Mouse (Mus musculus): Measurements from ENCODE around the gene Zfp59. TPM values are rescaled to one million over a fixed set of nuclear protein-coding genes. Genes with fewer than 3 reads are reported as not detected.

The Zfp59 gene
- polyA plus RNA-seq, 1 experiment from 2014 or later, result 4.5 TPM

- no peak for ATAC-seq
- H3K4me2 ChIP-seq (replicated peaks; ENCODE audit: low read depth, low read length), result no peak overlapping the region
- no peak overlapping the region for H3K9ac ChIP-seq (replicated peaks; ENCODE audit: low read depth)
- H3K4me3 ChIP-seq (ENCODE audit: low read depth, low read length), result no peak overlapping the region
- H3K36me3 ChIP-seq (ENCODE audit: insufficient read depth, low read length), result no peaks in the 10 kb centered on the region
- WGBS, result 80% methylated on average over 2 of the region's 2 CpGs
- DNase-seq (ENCODE audit: low spot score), result no peak
- no peaks in the 10 kb centered on the region for H3K27me3 ChIP-seq (replicated peaks; ENCODE audit: insufficient read depth, low read length)
- H3K27ac ChIP-seq (ENCODE audit: low read length), result no peak overlapping the region
- H3K9me3 ChIP-seq (ENCODE audit: low read length), result no peaks in the 10 kb centered on the region
- TF ChIP-seq CTCF (IDR thresholded peaks at IDR 0.05) (no peak), EP300 (IDR thresholded peaks at IDR 0.05) (no peak)
- no peaks in the 10 kb centered on the region for H3K4me1 ChIP-seq (ENCODE audit: insufficient read depth, low read depth, low read length)
Observed at GRCm38 (mm10) chr7:27834131-27834530, 4.3 kb upstream of the Zfp59 start.

- TF ChIP-seq EP300 (IDR thresholded peaks at IDR 0.05) (no peak), CTCF (IDR thresholded peaks at IDR 0.05) (no peak)
- H3K9ac ChIP-seq (replicated peaks; ENCODE audit: low read depth), result peak overlapping the region; percentile 39
- no peaks in the 10 kb centered on the region for H3K4me1 ChIP-seq (ENCODE audit: insufficient read depth, low read depth, low read length)
- H3K4me2 ChIP-seq (replicated peaks; ENCODE audit: low read depth, low read length), result peak overlapping the region; percentile 62
- H3K27ac ChIP-seq (ENCODE audit: low read length), result peak overlapping the region; percentile 83
- H3K27me3 ChIP-seq (replicated peaks; ENCODE audit: insufficient read depth, low read length), result no peaks in the 10 kb centered on the region
- DNase-seq (ENCODE audit: low spot score) (peak; percentile 5), ATAC-seq (no peak)
- no peaks in the 10 kb centered on the region for H3K9me3 ChIP-seq (ENCODE audit: low read length)
- WGBS, result 21% methylated on average over 6 of the region's 6 CpGs
- peak overlapping the region; percentile 43 for H3K4me3 ChIP-seq (ENCODE audit: low read depth, low read length)
- no peaks in the 10 kb centered on the region for H3K36me3 ChIP-seq (ENCODE audit: insufficient read depth, low read length)
Observed at GRCm38 (mm10) chr7:27837896-27838295, 511 bp upstream of the Zfp59 start.

- no peak overlapping the region for H3K4me3 ChIP-seq (ENCODE audit: low read depth, low read length)
- no peak overlapping the region for H3K4me2 ChIP-seq (replicated peaks; ENCODE audit: low read depth, low read length)
- no peak overlapping the region for H3K27ac ChIP-seq (ENCODE audit: low read length)
Observed at GRCm38 (mm10) chr7:27839596-27839995, 1.2 kb downstream of the Zfp59 start.

GRCm38 (mm10) chr7:27840104-27840503, 1.7 kb downstream of the Zfp59 start:
- Histone ChIP-seq H3K4me2 (replicated peaks; ENCODE audit: low read depth, low read length) (no peak overlapping the region), H3K27me3 (replicated peaks; ENCODE audit: insufficient read depth, low read length) (no peaks in the 10 kb centered on the region), H3K36me3 (ENCODE audit: insufficient read depth, low read length) (no peaks in the 10 kb centered on the region), H3K27ac (ENCODE audit: low read length) (no peak overlapping the region), H3K9ac (replicated peaks; ENCODE audit: low read depth) (no peak overlapping the region), H3K4me1 (ENCODE audit: insufficient read depth, low read depth, low read length) (no peaks in the 10 kb centered on the region), H3K4me3 (ENCODE audit: low read depth, low read length) (no peak overlapping the region), H3K9me3 (ENCODE audit: low read length) (no peaks in the 10 kb centered on the region)
- WGBS, result 79% methylated on average over 6 of the region's 6 CpGs
- ATAC-seq, result no peak
- no peak for DNase-seq (ENCODE audit: low spot score)
- TF ChIP-seq EP300 (IDR thresholded peaks at IDR 0.05) (no peak), CTCF (IDR thresholded peaks at IDR 0.05) (no peak)

More at GRCm38 (mm10) chr7:27839596-27839995, 1.2 kb downstream of the Zfp59 start:
- TF ChIP-seq CTCF (IDR thresholded peaks at IDR 0.05) (no peak), EP300 (IDR thresholded peaks at IDR 0.05) (no peak)
- H3K9ac ChIP-seq (replicated peaks; ENCODE audit: low read depth), result no peak overlapping the region
- ATAC-seq (no peak), DNase-seq (ENCODE audit: low spot score) (no peak)
- no peaks in the 10 kb centered on the region for H3K27me3 ChIP-seq (replicated peaks; ENCODE audit: insufficient read depth, low read length)
- 91% methylated on average over 7 of the region's 7 CpGs for WGBS
- H3K36me3 ChIP-seq (ENCODE audit: insufficient read depth, low read length), result no peaks in the 10 kb centered on the region
- no peaks in the 10 kb centered on the region for H3K9me3 ChIP-seq (ENCODE audit: low read length)
- H3K4me1 ChIP-seq (ENCODE audit: insufficient read depth, low read depth, low read length), result no peaks in the 10 kb centered on the region

- no peaks in the 10 kb centered on the region for H3K27me3 ChIP-seq (replicated peaks; ENCODE audit: insufficient read depth, low read length)
- no peaks in the 10 kb centered on the region for H3K9me3 ChIP-seq (ENCODE audit: low read length)
- H3K27ac ChIP-seq (ENCODE audit: low read length), result no peak within 1 kb of the TSS
- H3K4me2 ChIP-seq (replicated peaks; ENCODE audit: low read depth, low read length), result no peak within 1 kb of the TSS
- TF ChIP-seq CTCF (IDR thresholded peaks at IDR 0.05), result no peak
- no peak for TF ChIP-seq EP300 (IDR thresholded peaks at IDR 0.05)
- H3K4me3 ChIP-seq (ENCODE audit: low read depth, low read length), result no peak within 1 kb of the TSS
- H3K9ac ChIP-seq (replicated peaks; ENCODE audit: low read depth), result no peak within 1 kb of the TSS
- no peak for DNase-seq (ENCODE audit: low spot score)
- ATAC-seq, result no peak
- H3K4me1 ChIP-seq (ENCODE audit: insufficient read depth, low read depth, low read length), result peaks cover 4% of the 10 kb centered on the region
- no peaks in the 10 kb centered on the region; the same call in 1 of the 2 replicates for H3K36me3 ChIP-seq (ENCODE audit: insufficient read depth, low read length)
- 97% methylated on average over 1 of the region's 1 CpGs for WGBS
Observed at GRCm38 (mm10) chr7:27857227-27857626, 18.8 kb downstream of the Zfp59 start, which contains the start of gene Zfp607a. TSS of gene Zfp607a (plus strand) at chr7:27857527.

DNA sequence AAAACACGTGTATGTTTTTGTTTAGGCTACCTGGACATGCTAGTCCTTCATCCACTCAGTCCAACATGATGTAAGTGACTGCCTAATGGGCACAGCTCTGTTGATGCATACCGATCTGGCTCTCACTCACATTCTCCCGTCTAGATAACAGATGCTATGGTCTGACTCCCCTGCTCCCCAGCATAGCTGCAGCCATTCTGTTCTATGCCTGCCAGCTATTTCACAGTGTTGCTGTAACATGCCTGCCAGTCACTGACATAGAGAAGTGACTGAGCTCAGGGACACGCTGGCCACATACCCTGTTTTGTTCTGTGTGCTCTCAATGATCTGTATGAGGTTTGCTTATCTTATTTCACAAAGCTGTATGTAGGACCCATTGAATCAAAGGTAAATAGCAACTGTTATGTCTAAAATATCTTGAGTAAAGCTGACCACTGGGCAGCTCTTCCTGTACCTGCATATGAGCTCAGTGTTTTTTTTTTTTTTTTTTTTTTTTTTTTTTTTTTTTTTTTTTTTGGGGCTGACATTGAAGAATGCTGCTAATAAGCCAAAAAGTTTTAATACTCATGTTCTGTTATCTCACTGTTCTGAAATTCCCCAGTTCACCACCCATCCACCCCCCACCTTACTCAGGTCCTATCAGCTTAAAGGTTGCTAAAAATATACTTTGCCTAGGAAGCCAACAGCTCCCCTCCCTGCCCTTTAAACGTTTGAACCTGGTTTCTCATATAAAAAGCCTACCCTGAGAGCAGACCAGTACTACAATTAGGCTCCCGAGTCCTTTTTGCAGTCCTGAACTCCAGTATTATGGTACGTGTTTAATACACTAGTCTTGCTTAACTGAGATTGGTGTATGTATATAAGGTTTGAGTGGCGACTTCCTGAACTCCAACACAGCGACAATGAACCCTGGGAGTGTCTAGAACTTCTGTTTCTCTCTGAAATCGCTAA, 21.2 kb downstream of the Zfp59 start:
- 16% methylated on average over 10 of the region's 10 CpGs for WGBS
- peak; percentile 51 for DNase-seq (ENCODE audit: low spot score)
- H3K4me3 ChIP-seq (ENCODE audit: low read depth, low read length), result peak overlapping the region; percentile 59

More for the DNA sequence above, 21.2 kb downstream of the Zfp59 start:
- TF ChIP-seq EP300 (IDR thresholded peaks at IDR 0.05) (no peak), CTCF (IDR thresholded peaks at IDR 0.05) (no peak)
- Histone ChIP-seq H3K4me1 (ENCODE audit: insufficient read depth, low read depth, low read length) (peaks cover 4% of the 10 kb centered on the region), H3K9ac (replicated peaks; ENCODE audit: low read depth) (peak overlapping the region; percentile 65), H3K4me2 (replicated peaks; ENCODE audit: low read depth, low read length) (peak overlapping the region; percentile 71), H3K36me3 (ENCODE audit: insufficient read depth, low read length) (peaks cover 3% of the 10 kb centered on the region; the same call in 1 of the 2 replicates), H3K27me3 (replicated peaks; ENCODE audit: insufficient read depth, low read length) (no peaks in the 10 kb centered on the region), H3K9me3 (ENCODE audit: low read length) (no peaks in the 10 kb centered on the region), H3K27ac (ENCODE audit: low read length) (peak overlapping the region; percentile 90)
- peak; percentile 18 for ATAC-seq
